Mouse (Mus musculus) megakaryocyte, embryonic 14.5 days (primary cell): ENCODE data around the gene Hist1h4d. TPM values are rescaled to one million over a fixed set of nuclear protein-coding genes. Genes with fewer than 3 reads are reported as not detected.
"Not testable (repeated sequence)": the region's sequence is repeated elsewhere in the genome, so short reads cannot be mapped to it uniquely, and the experiment has no call there.

Experiments
- H3K27me3 ChIP-seq: replicated peaks from 2 replicates; pipeline ENCODE3; 2012; ENCODE audit warnings: inconsistent platforms
- H3K36me3 ChIP-seq: replicated peaks from 2 replicates; pipeline ENCODE3; 2012; ENCODE audit warnings: low read length, inconsistent platforms, mixed read lengths
- H3K4me1 ChIP-seq: 2 replicates; pipeline ENCODE4 v1.6.1; 2012; ENCODE audit warnings: inconsistent platforms
- H3K4me3 ChIP-seq: replicated peaks from 2 replicates; pipeline ENCODE3; 2012; ENCODE audit warnings: moderate library complexity, mild to moderate bottlenecking, inconsistent platforms
- H3K9me3 ChIP-seq: 2 replicates; pipeline ENCODE4 v1.6.1; 2012; ENCODE audit warnings: inconsistent platforms
- FLI1 ChIP-seq: IDR thresholded peaks from 2 replicates; pipeline ENCODE4 v1.6.1; 2012; ENCODE audit warnings: low read length, inconsistent platforms, mixed read lengths
- GATA1 ChIP-seq: IDR thresholded peaks from 3 replicates; pipeline ENCODE4 v1.6.1; 2012; ENCODE audit warnings: mixed read lengths, low read length, inconsistent platforms, borderline replicate concordance
- polyA plus RNA-seq: library from polyadenylated mRNA; stranded (reverse); fragments of >175 nt; gene quantifications from 2 replicates; pipeline ENCODE4 v1.2.3, GENCODE M21; 2012; ENCODE audit warnings: low replicate concordance; ENCODE audit not compliant: insufficient read depth

Gene Hist1h4d
- polyA plus RNA-seq, result 16.4 and 20.4 TPM in 2 replicates

- H3K9me3 ChIP-seq, result no peaks in the 10 kb centered on the region
- H3K4me1 ChIP-seq, result peaks cover 59% of the 10 kb centered on the region
- TF ChIP-seq FLI1 (no peak), GATA1 (no peak)
- no peaks in the 10 kb centered on the region for H3K27me3 ChIP-seq
- H3K4me3 ChIP-seq, result peak within 1 kb of the TSS; percentile 88
- H3K36me3 ChIP-seq, result no peaks in the 10 kb centered on the region
Measured at GRCm38 (mm10) chr13:23581408-23582218, at the start of gene Hist1h4d. TSS of gene Hist1h4d (plus strand) at chr13:23581598.

- no peaks in the 10 kb centered on the region for H3K9me3 ChIP-seq
- H3K36me3 ChIP-seq, result no peaks in the 10 kb centered on the region
- peaks cover 52% of the 10 kb centered on the region for H3K4me1 ChIP-seq
- H3K4me3 ChIP-seq, result peak overlapping the region; percentile 91
- no peaks in the 10 kb centered on the region for H3K27me3 ChIP-seq
- TF ChIP-seq GATA1 (no peak), FLI1 (no peak)
Measured at GRCm38 (mm10) chr13:23532262-23533075, 48.9 kb upstream of the Hist1h4d start.

GRCm38 (mm10) chr13:23533560-23534367 lies 47.6 kb upstream of the Hist1h4d start, which contains the start of gene Hist1h2af:
TSS of gene Hist1h2af (plus strand) at chr13:23533906.
- H3K9me3 ChIP-seq, H3K36me3 ChIP-seq, H3K27me3 ChIP-seq: not testable (repeated sequence)
- Histone ChIP-seq H3K4me3 (peak within 1 kb of the TSS; percentile 95), H3K4me1 (peaks cover 59% of the 10 kb centered on the region)

GRCm38 (mm10) chr13:23534368-23535131 lies 46.8 kb upstream of the Hist1h4d start:
- peaks cover 61% of the 10 kb centered on the region for H3K4me1 ChIP-seq
- TF ChIP-seq GATA1 (no peak), FLI1 (no peak)
- peak overlapping the region; percentile 95 for H3K4me3 ChIP-seq

GRCm38 (mm10) chr13:23535137-23536075 lies 46.0 kb upstream of the Hist1h4d start, which contains the start of gene Hist1h3g:
TSS of gene Hist1h3g (plus strand) at chr13:23535422.
- H3K9me3 ChIP-seq, H3K27me3 ChIP-seq, H3K36me3 ChIP-seq: not testable (repeated sequence)
- Histone ChIP-seq H3K4me1 (peaks cover 60% of the 10 kb centered on the region), H3K4me3 (peak within 1 kb of the TSS; percentile 95)

More at GRCm38 (mm10) chr13:23534368-23535131, 46.8 kb upstream of the Hist1h4d start:
- Histone ChIP-seq H3K27me3 (no peaks in the 10 kb centered on the region), H3K36me3 (no peaks in the 10 kb centered on the region), H3K9me3 (no peaks in the 10 kb centered on the region)

GRCm38 (mm10) chr13:23536076-23536822 lies 45.1 kb upstream of the Hist1h4d start:
- H3K9me3 ChIP-seq, result no peaks in the 10 kb centered on the region
- no peaks in the 10 kb centered on the region for H3K27me3 ChIP-seq
- H3K4me1 ChIP-seq, result peaks cover 65% of the 10 kb centered on the region
- H3K4me3 ChIP-seq, result peak overlapping the region; percentile 87
- H3K36me3 ChIP-seq, result no peaks in the 10 kb centered on the region
- no peak for TF ChIP-seq FLI1
- no peak for TF ChIP-seq GATA1

- no peaks in the 10 kb centered on the region for H3K36me3 ChIP-seq
- TF ChIP-seq FLI1 (no peak), GATA1 (no peak)
- H3K4me3 ChIP-seq, result peak overlapping the region; percentile 18
- H3K4me1 ChIP-seq, result peaks cover 64% of the 10 kb centered on the region
- H3K9me3 ChIP-seq, result no peaks in the 10 kb centered on the region
- no peaks in the 10 kb centered on the region for H3K27me3 ChIP-seq
Measured at GRCm38 (mm10) chr13:23537006-23537710, 44.2 kb upstream of the Hist1h4d start.
